Mouse (Mus musculus): Measurements from ENCODE around the gene Trpc7. TPM values are rescaled to one million over a fixed set of nuclear protein-coding genes. Genes with fewer than 3 reads are reported as not detected.

Trpc7 gene
- total RNA-seq, 1 experiment, result not detected

GRCm38 (mm10) chr13:56894543-56894942, 1.2 kb downstream of the Trpc7 start:
- Histone ChIP-seq H3K36me3 (ENCODE audit: control insufficient read depth, insufficient read depth, low read length, poor library complexity, severe bottlenecking) (no peaks in the 10 kb centered on the region), H3K9ac (ENCODE audit: insufficient read depth, low read depth, low read length, poor library complexity, severe bottlenecking) (no peak overlapping the region)

GRCm38 (mm10) chr13:56889888-56890287, 5.9 kb downstream of the Trpc7 start:
- in situ Hi-C loops (cut with MboI; ENCODE audit: low sequenced_read_pairs in 2 of 2, unreplicated experiment in 2 of 2), result no loop called here
- DNase-seq (ENCODE audit: low read depth, low spot score), result no peak
- H3K4me3 ChIP-seq (ENCODE audit: insufficient read depth in 1 of 2, low read depth in 1 of 2, low read length in 2 of 2, poor library complexity in 1 of 2, severe bottlenecking in 1 of 2), result no peak overlapping the region
- H3K27ac ChIP-seq (ENCODE audit: insufficient read depth, low read depth, low read length, poor library complexity, severe bottlenecking), result no peak overlapping the region
- H3K9me3 ChIP-seq (ENCODE audit: control insufficient read depth, insufficient read depth, low read depth, low read length), result no peaks in the 10 kb centered on the region
- peaks cover 3 to 6% of the 10 kb centered on the region in 2 experiments; a peak in 2 of 4 replicates for H3K4me1 ChIP-seq (ENCODE audit: control insufficient read depth in 2 of 2, insufficient read depth in 2 of 2, low read length in 2 of 2, poor library complexity in 1 of 2)
- H3K36me3 ChIP-seq (ENCODE audit: control insufficient read depth, insufficient read depth, low read length, poor library complexity, severe bottlenecking), result no peaks in the 10 kb centered on the region
- TF ChIP-seq ZNF384 (IDR thresholded peaks at IDR 0.05; ENCODE audit: low read depth, low read length), result no peak
- no peak for TF ChIP-seq MAFK (IDR thresholded peaks at IDR 0.05; ENCODE audit: insufficient read depth, low read depth, low read length)
- TF ChIP-seq CHD2 (IDR thresholded peaks at IDR 0.05; ENCODE audit: low read depth, low read length), result no peak
- TF ChIP-seq HCFC1 (IDR thresholded peaks at IDR 0.05; ENCODE audit: borderline replicate concordance, insufficient read depth, low read length), result no peak
- TF ChIP-seq ZC3H11A (IDR thresholded peaks at IDR 0.05; ENCODE audit: borderline replicate concordance, low read depth, low read length), result no peak
- no peak overlapping the region for H3K9ac ChIP-seq (ENCODE audit: insufficient read depth, low read depth, low read length, poor library complexity, severe bottlenecking)

More at GRCm38 (mm10) chr13:56894543-56894942, 1.2 kb downstream of the Trpc7 start:
- no peak overlapping the region for H3K4me3 ChIP-seq (ENCODE audit: insufficient read depth in 1 of 2, low read depth in 1 of 2, low read length in 2 of 2, poor library complexity in 1 of 2, severe bottlenecking in 1 of 2)
- H3K9me3 ChIP-seq (ENCODE audit: control insufficient read depth, insufficient read depth, low read depth, low read length), result no peaks in the 10 kb centered on the region
- H3K27ac ChIP-seq (ENCODE audit: insufficient read depth, low read depth, low read length, poor library complexity, severe bottlenecking), result no peak overlapping the region
- TF ChIP-seq CHD2 (IDR thresholded peaks at IDR 0.05; ENCODE audit: low read depth, low read length), result no peak
- TF ChIP-seq HCFC1 (IDR thresholded peaks at IDR 0.05; ENCODE audit: borderline replicate concordance, insufficient read depth, low read length), result no peak
- no peak for TF ChIP-seq MAFK (IDR thresholded peaks at IDR 0.05; ENCODE audit: insufficient read depth, low read depth, low read length)
- TF ChIP-seq ZNF384 (IDR thresholded peaks at IDR 0.05; ENCODE audit: low read depth, low read length), result no peak
- TF ChIP-seq ZC3H11A (IDR thresholded peaks at IDR 0.05; ENCODE audit: borderline replicate concordance, low read depth, low read length), result no peak
- no peak for DNase-seq (ENCODE audit: low read depth, low spot score)
- in situ Hi-C loops (cut with MboI; ENCODE audit: low sequenced_read_pairs in 2 of 2, unreplicated experiment in 2 of 2), result no loop called here
- H3K4me1 ChIP-seq (ENCODE audit: control insufficient read depth in 2 of 2, insufficient read depth in 2 of 2, low read length in 2 of 2, poor library complexity in 1 of 2), result no peaks in the 10 kb centered on the region; a peak in 1 of 4 replicates

GRCm38 (mm10) chr13:56882931-56883330, 12.9 kb downstream of the Trpc7 start:
- H3K4me3 ChIP-seq (ENCODE audit: insufficient read depth in 1 of 2, low read depth in 1 of 2, low read length in 2 of 2, poor library complexity in 1 of 2, severe bottlenecking in 1 of 2), result no peak overlapping the region
- TF ChIP-seq ZC3H11A (IDR thresholded peaks at IDR 0.05; ENCODE audit: borderline replicate concordance, low read depth, low read length), result no peak
- TF ChIP-seq CHD2 (IDR thresholded peaks at IDR 0.05; ENCODE audit: low read depth, low read length), result no peak
- TF ChIP-seq HCFC1 (IDR thresholded peaks at IDR 0.05; ENCODE audit: borderline replicate concordance, insufficient read depth, low read length), result no peak
- TF ChIP-seq ZNF384 (IDR thresholded peaks at IDR 0.05; ENCODE audit: low read depth, low read length), result no peak
- TF ChIP-seq MAFK (IDR thresholded peaks at IDR 0.05; ENCODE audit: insufficient read depth, low read depth, low read length), result no peak
- DNase-seq (ENCODE audit: low read depth, low spot score), result no peak
- H3K36me3 ChIP-seq (ENCODE audit: control insufficient read depth, insufficient read depth, low read length, poor library complexity, severe bottlenecking), result no peaks in the 10 kb centered on the region
- no peaks in the 10 kb centered on the region for H3K9me3 ChIP-seq (ENCODE audit: control insufficient read depth, insufficient read depth, low read depth, low read length)
- in situ Hi-C loops (cut with MboI; ENCODE audit: low sequenced_read_pairs in 2 of 2, unreplicated experiment in 2 of 2), result no loop called here
- H3K27ac ChIP-seq (ENCODE audit: insufficient read depth, low read depth, low read length, poor library complexity, severe bottlenecking), result no peak overlapping the region
- H3K9ac ChIP-seq (ENCODE audit: insufficient read depth, low read depth, low read length, poor library complexity, severe bottlenecking), result no peak overlapping the region
- peaks cover 3 to 6% of the 10 kb centered on the region in 2 experiments; a peak in 2 of 4 replicates for H3K4me1 ChIP-seq (ENCODE audit: control insufficient read depth in 2 of 2, insufficient read depth in 2 of 2, low read length in 2 of 2, poor library complexity in 1 of 2)

GRCm38 (mm10) chr13:56864567-56864966, 31.2 kb downstream of the Trpc7 start:
- H3K36me3 ChIP-seq (ENCODE audit: control insufficient read depth, insufficient read depth, low read length, poor library complexity, severe bottlenecking), result no peaks in the 10 kb centered on the region
- TF ChIP-seq MAFK (IDR thresholded peaks at IDR 0.05; ENCODE audit: insufficient read depth, low read depth, low read length), result peak; percentile 91
- no peak for TF ChIP-seq ZC3H11A (IDR thresholded peaks at IDR 0.05; ENCODE audit: borderline replicate concordance, low read depth, low read length)
- H3K9ac ChIP-seq (ENCODE audit: insufficient read depth, low read depth, low read length, poor library complexity, severe bottlenecking), result no peak overlapping the region
- no peaks in the 10 kb centered on the region for H3K4me1 ChIP-seq (ENCODE audit: control insufficient read depth in 2 of 2, insufficient read depth in 2 of 2, low read length in 2 of 2, poor library complexity in 1 of 2)
- no peak for DNase-seq (ENCODE audit: low read depth, low spot score)
- no peak overlapping the region for H3K27ac ChIP-seq (ENCODE audit: insufficient read depth, low read depth, low read length, poor library complexity, severe bottlenecking)
- no peaks in the 10 kb centered on the region for H3K9me3 ChIP-seq (ENCODE audit: control insufficient read depth, insufficient read depth, low read depth, low read length)
- H3K4me3 ChIP-seq (ENCODE audit: insufficient read depth in 1 of 2, low read depth in 1 of 2, low read length in 2 of 2, poor library complexity in 1 of 2, severe bottlenecking in 1 of 2), result no peak overlapping the region
- in situ Hi-C loops (cut with MboI; ENCODE audit: low sequenced_read_pairs in 2 of 2, unreplicated experiment in 2 of 2), result no loop called here

- Histone ChIP-seq H3K27ac (ENCODE audit: insufficient read depth, low read depth, low read length, poor library complexity, severe bottlenecking) (no peak overlapping the region), H3K36me3 (ENCODE audit: control insufficient read depth, insufficient read depth, low read length, poor library complexity, severe bottlenecking) (no peaks in the 10 kb centered on the region), H3K4me1 (ENCODE audit: control insufficient read depth in 2 of 2, insufficient read depth in 2 of 2, low read length in 2 of 2, poor library complexity in 1 of 2) (no peaks in the 10 kb centered on the region), H3K4me3 (ENCODE audit: insufficient read depth in 1 of 2, low read depth in 1 of 2, low read length in 2 of 2, poor library complexity in 1 of 2, severe bottlenecking in 1 of 2) (no peak overlapping the region), H3K9me3 (ENCODE audit: control insufficient read depth, insufficient read depth, low read depth, low read length) (no peaks in the 10 kb centered on the region), H3K9ac (ENCODE audit: insufficient read depth, low read depth, low read length, poor library complexity, severe bottlenecking) (no peak overlapping the region)
- in situ Hi-C loops (cut with MboI; ENCODE audit: low sequenced_read_pairs in 2 of 2, unreplicated experiment in 2 of 2), result no loop called here
- TF ChIP-seq MAFK (IDR thresholded peaks at IDR 0.05; ENCODE audit: insufficient read depth, low read depth, low read length) (no peak), CHD2 (IDR thresholded peaks at IDR 0.05; ENCODE audit: low read depth, low read length) (no peak), ZNF384 (IDR thresholded peaks at IDR 0.05; ENCODE audit: low read depth, low read length) (no peak), HCFC1 (IDR thresholded peaks at IDR 0.05; ENCODE audit: borderline replicate concordance, insufficient read depth, low read length) (no peak), ZC3H11A (IDR thresholded peaks at IDR 0.05; ENCODE audit: borderline replicate concordance, low read depth, low read length) (no peak)
- no peak for DNase-seq (ENCODE audit: low read depth, low spot score)
These were observed 33.8 kb downstream of the Trpc7 start for GRCm38 (mm10) chr13:56862011-56862410.

Data from ES-E14 (cell line).